Mouse (Mus musculus) embryo, embryonic 10.5 days (tissue): Measurements from ENCODE around the gene Kalrn.

ENCODE experiments used
- DNase-seq: peaks from one replicate; pipeline ENCODE4 v3.0.0-alpha.2; 2015; ENCODE audit warnings: low spot score

Gene Kalrn

GRCm38 (mm10) chr16:34557891-34558290 lies 15.4 kb downstream of the Kalrn start:
- DNase-seq, result no peak

- DNase-seq, result no peak
Measured at GRCm38 (mm10) chr16:34552731-34553130, 20.6 kb downstream of the Kalrn start.

- no peak for DNase-seq
Measured at GRCm38 (mm10) chr16:34549470-34549999, 23.8 kb downstream of the Kalrn start.

- DNase-seq, result no peak
Measured at GRCm38 (mm10) chr16:34546805-34547509, 26.4 kb downstream of the Kalrn start.

GRCm38 (mm10) chr16:34543754-34544153 lies 29.6 kb downstream of the Kalrn start:
- DNase-seq, result no peak

- no peak for DNase-seq
Measured at GRCm38 (mm10) chr16:34542341-34542740, 31.0 kb downstream of the Kalrn start.

- no peak for DNase-seq
Measured at GRCm38 (mm10) chr16:34538679-34539185, 34.6 kb downstream of the Kalrn start.

- no peak for DNase-seq
Measured at GRCm38 (mm10) chr16:34536300-34536699, 37.0 kb downstream of the Kalrn start.

GRCm38 (mm10) chr16:34535135-34535534 lies 38.2 kb downstream of the Kalrn start:
- no peak for DNase-seq

GRCm38 (mm10) chr16:34531506-34531905 lies 41.8 kb downstream of the Kalrn start:
- peak; percentile 71 for DNase-seq

- no peak for DNase-seq
Measured at GRCm38 (mm10) chr16:34530029-34530428, 43.3 kb downstream of the Kalrn start.

- peak; percentile 39 for DNase-seq
Measured at GRCm38 (mm10) chr16:34528234-34528983, 44.9 kb downstream of the Kalrn start.

- no peak for DNase-seq
Measured at GRCm38 (mm10) chr16:34526378-34526777, 47.0 kb downstream of the Kalrn start.

GRCm38 (mm10) chr16:34525866-34526265 lies 47.5 kb downstream of the Kalrn start:
- DNase-seq, result no peak

- no peak for DNase-seq
Measured at GRCm38 (mm10) chr16:34525205-34525604, 48.1 kb downstream of the Kalrn start.

- DNase-seq, result no peak
Measured at GRCm38 (mm10) chr16:34521061-34521460, 52.3 kb downstream of the Kalrn start.

- DNase-seq, result no peak
Measured at GRCm38 (mm10) chr16:34516891-34517398, 56.4 kb downstream of the Kalrn start.

GRCm38 (mm10) chr16:34515485-34515884 lies 57.8 kb downstream of the Kalrn start:
- no peak for DNase-seq

- DNase-seq, result no peak
Measured at GRCm38 (mm10) chr16:34513956-34514593, 59.3 kb downstream of the Kalrn start.

GRCm38 (mm10) chr16:34512326-34512725 lies 61.0 kb downstream of the Kalrn start:
- no peak for DNase-seq

- DNase-seq, result no peak
Measured at GRCm38 (mm10) chr16:34508125-34508524, 65.2 kb downstream of the Kalrn start.

- DNase-seq, result no peak
Measured at GRCm38 (mm10) chr16:34506048-34506447, 67.3 kb downstream of the Kalrn start.
